Mouse (Mus musculus) B cell, adult 67 days (primary cell): ENCODE data around the gene Gpn3. TPM values are rescaled to one million over a fixed set of nuclear protein-coding genes. Genes with fewer than 3 reads are reported as not detected.

Experiments used
- total RNA-seq, 2 experiments: library from RNA; stranded (reverse); gene quantifications; 4 replicates each; pipeline ENCODE4 v1.2.4; 2023

Gpn3 gene
- total RNA-seq, result 10 to 100 TPM; 28.6 to 45.3 TPM

GRCm38 (mm10) chr5:122371591-122372191, at the start of gene Gpn3:
TSS of gene Gpn3 (plus strand) at chr5:122371876.

GRCm38 (mm10) chr5:122353807-122354491, 17.7 kb upstream of the Gpn3 start, which contains the start of the genes Rad9b and Vps29:
TSS of gene Rad9b (minus strand) at chr5:122354233.
TSS of gene Vps29 (plus strand) at chr5:122354369.

GRCm38 (mm10) chr5:122372192-122372769, 605 bp downstream of the Gpn3 start, which contains the start of gene Fam216a:
TSS of gene Fam216a (minus strand) at chr5:122372364.

GRCm38 (mm10) chr5:122391786-122392180, 20.1 kb downstream of the Gpn3 start, which contains the start of gene Arpc3:
TSS of gene Arpc3 (plus strand) at chr5:122391878.

GRCm38 (mm10) chr5:122421271-122422068, 49.8 kb downstream of the Gpn3 start, which contains the start of gene Anapc7:
TSS of gene Anapc7 (plus strand) at chr5:122421693.

Other genes starting within 250 kb of the Gpn3 start
- 1 to 10 TPM in 1 of 2 experiments, under 1 TPM in 1; 0.64 to 1.6 TPM for gene Ccdc63, start 231.1 kb upstream of the Gpn3 start, total RNA-seq
- gene Ppp1cc, start 213.6 kb upstream of the Gpn3 start, total RNA-seq, result 100 to 1,000 TPM; 279 to 317 TPM
- gene Hvcn1, start 165.1 kb upstream of the Gpn3 start, total RNA-seq, result 100 to 1,000 TPM; 755 to 828 TPM
- gene Tctn1, start 107.4 kb upstream of the Gpn3 start, total RNA-seq, result 10 to 100 TPM; 27.1 to 28.1 TPM
- 10 to 100 TPM; 29.0 to 35.9 TPM for gene Pptc7, start 87.5 kb upstream of the Gpn3 start, total RNA-seq
- 1 to 10 TPM; 9.9 TPM for gene Rad9b, start 17.6 kb upstream of the Gpn3 start, total RNA-seq
- 10 to 100 TPM; 56.1 to 62.4 TPM for gene Vps29, start 17.5 kb upstream of the Gpn3 start, total RNA-seq
- gene Fam216a, start 488 bp downstream of the Gpn3 start, total RNA-seq, result 10 to 100 TPM in 1 of 2 experiments, 1 to 10 TPM in 1; 9.8 to 10.8 TPM
- 100 to 1,000 TPM; 355 to 394 TPM for gene Arpc3, start 20.0 kb downstream of the Gpn3 start, total RNA-seq
- 10 to 100 TPM; 37.5 to 39.0 TPM for gene Anapc7, start 49.8 kb downstream of the Gpn3 start, total RNA-seq
- 10 to 100 TPM; 77.5 to 83.6 TPM for gene Atp2a2, start 130.3 kb downstream of the Gpn3 start, total RNA-seq
- 1 to 10 TPM; 3.0 to 6.2 TPM for gene Ift81, start 242.6 kb downstream of the Gpn3 start, total RNA-seq